Comparison of ENCODE assay signal across 30 mouse cellular contexts in the genomic region with DNA sequence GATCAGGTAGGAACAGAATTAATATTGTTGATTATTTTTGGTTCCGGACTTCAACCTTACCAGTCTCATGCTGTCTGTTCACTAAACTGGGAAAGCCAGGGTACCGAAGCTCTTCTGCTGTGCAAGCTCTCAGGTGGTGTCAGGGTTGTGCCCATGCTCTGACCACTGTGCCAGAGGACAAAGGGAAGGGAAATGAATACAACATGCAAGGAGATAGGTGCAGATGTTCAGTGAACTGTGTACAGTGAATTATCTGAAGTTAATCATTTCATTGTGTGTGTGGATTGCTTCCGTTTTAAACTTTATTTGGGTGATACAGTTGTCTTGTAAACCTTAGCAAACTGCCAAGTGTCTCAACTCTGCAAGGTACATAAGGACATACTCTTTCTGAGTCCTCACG. TPM values are rescaled to one million over a fixed set of nuclear protein-coding genes. Genes with fewer than 3 reads are reported as not detected.
"Had no signal": no experiment of that assay in that cellular context is flagged by ENCODE, and none has a peak within 500 bp of the region (broad histone marks: within the 10 kb centered on the region; RNA-seq: fewer than 3 reads in every experiment).

No protein-coding gene starts in this region.

- H3K4me3 ChIP-seq: embryonic facial prominence, embryonic 10.5 days; embryonic facial prominence, embryonic 12.5 days; embryonic facial prominence, embryonic 13.5 days; embryonic facial prominence, embryonic 15.5 days; erythroblast, embryonic 14.5 days; forebrain, embryonic 10.5 days; forebrain, embryonic 12.5 days; forebrain, embryonic 13.5 days; forebrain, embryonic 15.5 days; gastrocnemius, adult 2 months; heart, adult 2 months had no signal

- H3K27ac ChIP-seq: embryonic facial prominence, embryonic 10.5 days; embryonic facial prominence, embryonic 12.5 days; embryonic facial prominence, embryonic 13.5 days; embryonic facial prominence, embryonic 15.5 days; forebrain, embryonic 10.5 days; forebrain, embryonic 12.5 days; forebrain, embryonic 13.5 days; forebrain, embryonic 15.5 days; gastrocnemius, adult 2 months; heart, adult 2 months had no signal

- DNase-seq: cerebellum, adult 2 months; cerebellum, adult 8-10 months; cerebellum, adult 9-10 months; cerebellum, adult 9-11 months; cerebellum, postnatal 10 days; cerebellum, postnatal 14 days; cerebellum, postnatal 25 days; cerebellum, postnatal 36 days; embryo, embryonic 11 days; forebrain, postnatal 0 days; gastrocnemius, adult 2 months; gastrocnemius, postnatal 10 days; gastrocnemius, postnatal 14 days; gastrocnemius, postnatal 25 days; gastrocnemius, postnatal 36 days; heart, adult 11 months; heart, adult 18-20 months; heart, adult 2 months had no signal

- H3K4me1 ChIP-seq: embryonic facial prominence, embryonic 10.5 days; embryonic facial prominence, embryonic 12.5 days; embryonic facial prominence, embryonic 13.5 days; embryonic facial prominence, embryonic 15.5 days; forebrain, embryonic 10.5 days; forebrain, embryonic 12.5 days; forebrain, embryonic 13.5 days; forebrain, embryonic 15.5 days had no signal

- H3K27me3 ChIP-seq: embryonic facial prominence, embryonic 12.5 days; embryonic facial prominence, embryonic 13.5 days; embryonic facial prominence, embryonic 15.5 days; forebrain, embryonic 12.5 days; forebrain, embryonic 13.5 days; forebrain, embryonic 15.5 days had no signal

RNA-seq across cellular contexts. Expression of a gene that starts 20.4 kb away (rescaled TPM):
- polyA plus RNA-seq: erythroblast, embryonic 14.5 days had no signal

RNA-seq across cellular contexts. Expression of a gene that starts 20.5 kb away (rescaled TPM):
- polyA plus RNA-seq: embryonic facial prominence, embryonic 11.5 days; erythroblast, embryonic 14.5 days; forebrain, embryonic 10.5 days; forebrain, embryonic 11.5 days; forebrain, embryonic 14.5 days had no signal
